Mouse (Mus musculus) MEL (cell line): ENCODE measurements around the gene Klhl21. TPM values are rescaled to one million over a fixed set of nuclear protein-coding genes. Genes with fewer than 3 reads are reported as not detected.

Experiments
- DNase-seq: peaks from one replicate; pipeline ENCODE4 v3.0.0; 2011; ENCODE audit warnings: low read depth, low spot score
- H3K27ac ChIP-seq: 2 replicates; pipeline ENCODE4 v1.5.1; 2012; ENCODE audit warnings: low read depth, mild to moderate bottlenecking, control low read depth, low read length, moderate library complexity; ENCODE audit not compliant: control insufficient read depth
- H3K27me3 ChIP-seq, 2 experiments: fragments of 150-350 bp in 1 of 2; sonication (generic) in 1 of 2; 2 replicates each; pipeline ENCODE4 v1.6.1; 2012; ENCODE audit warnings: low read length in 2 of 2, mild to moderate bottlenecking in 2 of 2, improper control_type of control experiment in 1 of 2, moderate library complexity in 1 of 2; ENCODE audit not compliant: insufficient read depth in 2 of 2, control insufficient read depth in 1 of 2
- H3K36me3 ChIP-seq, 2 experiments: 2 replicates each; pipeline ENCODE4 v1.6.1; 2012 to 2014; ENCODE audit warnings: low read length in 2 of 2, improper control_type of control experiment in 1 of 2, inconsistent platforms in 1 of 2, mild to moderate bottlenecking in 1 of 2; ENCODE audit not compliant: insufficient read depth in 2 of 2, control insufficient read depth in 1 of 2
- H3K4me1 ChIP-seq, 2 experiments: fragments of 150-350 bp in 1 of 2; sonication (generic) in 1 of 2; 2 replicates each; pipeline ENCODE4 v1.6.1; 2012; ENCODE audit warnings: low read length in 2 of 2, improper control_type of control experiment in 1 of 2, mild to moderate bottlenecking in 1 of 2; ENCODE audit not compliant: insufficient read depth in 2 of 2, control insufficient read depth in 1 of 2
- H3K4me3 ChIP-seq, 2 experiments: fragments of 150-350 bp in 1 of 2; sonication (generic) in 1 of 2; 2 replicates each; pipeline ENCODE4 v1.5.1; 2012; ENCODE audit warnings: low read depth in 2 of 2, low read length in 2 of 2, mild to moderate bottlenecking in 2 of 2, moderate library complexity in 2 of 2, control low read depth in 1 of 2, improper control_type of control experiment in 1 of 2; ENCODE audit not compliant: control insufficient read depth in 1 of 2, insufficient read depth in 1 of 2
- H3K79me2 ChIP-seq: 2 replicates; pipeline ENCODE4 v1.6.1; 2012; ENCODE audit warnings: mild to moderate bottlenecking, low read length, moderate library complexity; ENCODE audit not compliant: control insufficient read depth, poor library complexity, insufficient read depth
- H3K9ac ChIP-seq: 2 replicates; pipeline ENCODE4 v1.6.1; 2012; ENCODE audit warnings: low read depth, mild to moderate bottlenecking, control low read depth, low read length, moderate library complexity; ENCODE audit not compliant: control insufficient read depth, poor library complexity, severe bottlenecking
- H3K9me3 ChIP-seq: fragments of 150-350 bp; sonication (generic); replicated peaks from 2 replicates; pipeline ENCODE4 v1.6.1; 2012; ENCODE audit warnings: mild to moderate bottlenecking, low read length, improper control_type of control experiment, moderate library complexity; ENCODE audit not compliant: insufficient read depth
- EP300 ChIP-seq, 2 experiments: IDR thresholded peaks; 2 replicates each; pipeline ENCODE4 v1.6.1; 2011; ENCODE audit warnings: improper control_type of control experiment in 2 of 2, low read length in 2 of 2, low read depth in 1 of 2, mild to moderate bottlenecking in 1 of 2
- HCFC1 ChIP-seq: IDR thresholded peaks from 2 replicates; pipeline ENCODE4 v1.6.1; 2012; ENCODE audit warnings: low read depth, mild to moderate bottlenecking, inconsistent platforms, low read length, improper control_type of control experiment, moderate library complexity
- MAZ ChIP-seq: IDR thresholded peaks from 2 replicates; pipeline ENCODE4 v1.6.1; 2012; ENCODE audit warnings: low read depth, mild to moderate bottlenecking, inconsistent platforms, low read length, improper control_type of control experiment
- MXI1 ChIP-seq: IDR thresholded peaks from 2 replicates; pipeline ENCODE4 v1.6.1; 2011; ENCODE audit warnings: mild to moderate bottlenecking, low read depth, low read length, improper control_type of control experiment
- MYB ChIP-seq: IDR thresholded peaks from 2 replicates; pipeline ENCODE4 v1.6.1; 2011; ENCODE audit warnings: mild to moderate bottlenecking, low read depth, low read length, improper control_type of control experiment
- MYC ChIP-seq: IDR thresholded peaks from 2 replicates; pipeline ENCODE4 v1.6.1; 2011; ENCODE audit warnings: low read depth, mild to moderate bottlenecking, low read length, improper control_type of control experiment, moderate library complexity
- NELFE ChIP-seq: IDR thresholded peaks from 2 replicates; pipeline ENCODE4 v1.6.1; 2011; ENCODE audit warnings: low read depth, low read length, improper control_type of control experiment
- POLR2AphosphoS2 ChIP-seq: IDR thresholded peaks from 2 replicates; pipeline ENCODE4 v1.6.1; 2011; ENCODE audit warnings: low read length, improper control_type of control experiment
- ZKSCAN1 ChIP-seq: IDR thresholded peaks from 2 replicates; pipeline ENCODE4 v1.6.1; 2012; ENCODE audit warnings: low read depth, mild to moderate bottlenecking, inconsistent platforms, low read length, improper control_type of control experiment, moderate library complexity
- polyA plus RNA-seq, 2 experiments: library from polyadenylated mRNA; stranded (reverse) in 1 of 2; unstranded in 1 of 2; fragments of >175 nt in 1 of 2; fragments of >200 nt in 1 of 2; gene quantifications; 2 replicates each; pipeline versions ENCODE4 v1.2.1 to v1.2.4; 2012; ENCODE audit warnings: low replicate concordance in 2 of 2, low read depth in 1 of 2; ENCODE audit not compliant: insufficient read length in 2 of 2, insufficient read depth in 1 of 2, missing spikeins in 1 of 2
- total RNA-seq: library from RNA; depleted of rRNA; stranded (reverse); fragments of 300-350 nt; gene quantifications from 2 replicates; pipeline ENCODE4 v1.2.3, GENCODE M21; 2012; rRNA removed

Gene Klhl21
- total and polyA plus RNA-seq, 3 experiments: 18.0 to 22.5 TPM; not detected in 1

- Histone ChIP-seq H3K9me3 (no peaks in the 10 kb centered on the region), H3K9ac (no peak overlapping the region), H3K4me1 (no peaks in the 10 kb centered on the region), H3K27me3 (no peaks in the 10 kb centered on the region), H3K4me3 (no peak overlapping the region), H3K79me2 (no peaks in the 10 kb centered on the region), H3K27ac (no peak overlapping the region), H3K36me3 (no peaks in the 10 kb centered on the region)
- TF ChIP-seq HCFC1 (no peak), MYC (no peak), MYB (no peak), POLR2AphosphoS2 (no peak), EP300 (IDR thresholded peaks at IDR 0.05; ENCODE audit: low read depth in 1 of 2, low read length in 2 of 2) (no peak), ZKSCAN1 (no peak), NELFE (no peak), MAZ (no peak), MXI1 (no peak)
- DNase-seq: no peak
Measured at GRCm38 (mm10) chr4:152067280-152067679, 58.7 kb downstream of the Klhl21 start.

Other genes starting within 250 kb of the Klhl21 start
- 23.5 and 28.2 TPM in 2 replicates for gene Camta1, start 146.9 kb upstream of the Klhl21 start, total RNA-seq
- gene Camta1, start 146.9 kb upstream of the Klhl21 start, polyA plus RNA-seq: 10 to 100 TPM in 1 of 2 experiments, not detected in 1; 87.5 TPM
- gene Dnajc11, start 75.1 kb upstream of the Klhl21 start, total RNA-seq: 109 and 128 TPM in 2 replicates
- gene Dnajc11, start 75.1 kb upstream of the Klhl21 start, polyA plus RNA-seq: 100 to 1,000 TPM; 157 to 278 TPM
- gene Thap3, start 19.8 kb upstream of the Klhl21 start, total RNA-seq: 12.0 and 13.7 TPM in 2 replicates
- 10 to 100 TPM in 1 of 2 experiments, not detected in 1; 17.2 TPM for gene Thap3, start 19.8 kb upstream of the Klhl21 start, polyA plus RNA-seq
- 2.0 and 3.2 TPM in 2 replicates for gene Phf13, start 12.5 kb upstream of the Klhl21 start, total RNA-seq
- 1 to 10 TPM in 1 of 2 experiments, not detected in 1; 6.6 TPM for gene Phf13, start 12.5 kb upstream of the Klhl21 start, polyA plus RNA-seq
- 9.4 and 12.1 TPM in 2 replicates for gene Zbtb48, start 18.9 kb downstream of the Klhl21 start, total RNA-seq
- gene Zbtb48, start 18.9 kb downstream of the Klhl21 start, polyA plus RNA-seq: 10 to 100 TPM in 1 of 2 experiments, not detected in 1; 21.4 TPM
- 0.12 TPM in 1 of 2 replicates, not detected in the other for gene Tas1r1, start 29.8 kb downstream of the Klhl21 start, total RNA-seq
- gene Tas1r1, start 29.8 kb downstream of the Klhl21 start, polyA plus RNA-seq: under 1 TPM in 1 of 2 experiments, not detected in 1; 0.21 TPM
- 75.1 and 80.9 TPM in 2 replicates for gene Nol9, start 30.5 kb downstream of the Klhl21 start, total RNA-seq
- gene Nol9, start 30.5 kb downstream of the Klhl21 start, polyA plus RNA-seq: 100 to 1,000 TPM in 1 of 2 experiments, 10 to 100 TPM in 1; 80.3 to 114 TPM
- gene Plekhg5, start 63.7 kb downstream of the Klhl21 start, total RNA-seq: 9.6 and 10.8 TPM in 2 replicates
- gene Plekhg5, start 63.7 kb downstream of the Klhl21 start, polyA plus RNA-seq: 10 to 100 TPM in 1 of 2 experiments, not detected in 1; 19.6 TPM
- 0.49 and 1.1 TPM in 2 replicates for gene Tnfrsf25, start 107.1 kb downstream of the Klhl21 start, total RNA-seq
- gene Tnfrsf25, start 107.1 kb downstream of the Klhl21 start, polyA plus RNA-seq: under 1 TPM in 1 of 2 experiments, not detected in 1; 0.97 TPM
- 4.5 and 5.0 TPM in 2 replicates for gene Espn, start 143.6 kb downstream of the Klhl21 start, total RNA-seq
- 10 to 100 TPM in 1 of 2 experiments, not detected in 1; 19.6 TPM for gene Espn, start 143.6 kb downstream of the Klhl21 start, polyA plus RNA-seq
- 0.20 TPM in 1 of 2 replicates, not detected in the other for gene Hes2, start 150.1 kb downstream of the Klhl21 start, total RNA-seq
- gene Hes2, start 150.1 kb downstream of the Klhl21 start, polyA plus RNA-seq: under 1 TPM in 1 of 2 experiments, not detected in 1; 0.28 TPM
- 81.8 and 92.7 TPM in 2 replicates for gene Acot7, start 169.3 kb downstream of the Klhl21 start, total RNA-seq
- 100 to 1,000 TPM in 1 of 2 experiments, not detected in 1; 127 TPM for gene Acot7, start 169.3 kb downstream of the Klhl21 start, polyA plus RNA-seq